In genomic region chr19:56297264-56297663, GRCm38 (mm10) we compare ENCODE assay signal across 24 mouse cellular contexts. TPM values are rescaled to one million over a fixed set of nuclear protein-coding genes. Genes with fewer than 3 reads are reported as not detected.
"Had no signal": no experiment of that assay in that cellular context is flagged by ENCODE, and none has a peak within 500 bp of the region (broad histone marks: within the 10 kb centered on the region; RNA-seq: fewer than 3 reads in every experiment).

No protein-coding gene starts in this region.

- H3K4me3 ChIP-seq: midbrain, embryonic 13.5 days; midbrain, embryonic 15.5 days; neural tube, embryonic 13.5 days; neural tube, embryonic 15.5 days; stomach, embryonic 15.5 days had no signal

- DNase-seq: lung, adult 18-20 months; lung, embryonic 14.5 days; lung, postnatal 10 days; lung, postnatal 4 days; retina, postnatal 1 day; right cerebral cortex, adult 18-20 months; right cerebral cortex, postnatal 25 days; right cerebral cortex, postnatal 4 days; spleen, adult 18-20 months; thymus, postnatal 14 days; thymus, postnatal 36 days had no signal

- H3K27ac ChIP-seq: midbrain, embryonic 13.5 days; midbrain, embryonic 15.5 days; neural tube, embryonic 13.5 days; neural tube, embryonic 15.5 days; stomach, embryonic 15.5 days; stomach, postnatal 0 days had no signal

- H3K27me3 ChIP-seq: midbrain, embryonic 13.5 days; midbrain, embryonic 15.5 days; neural tube, embryonic 13.5 days; neural tube, embryonic 15.5 days; stomach, embryonic 15.5 days had no signal

- H3K36me3 ChIP-seq: midbrain, embryonic 13.5 days; midbrain, embryonic 15.5 days; neural tube, embryonic 13.5 days; neural tube, embryonic 15.5 days; stomach, embryonic 15.5 days had no signal

- H3K4me2 ChIP-seq: lung, embryonic 14.5 days; midbrain, embryonic 11.5 days; midbrain, embryonic 13.5 days; midbrain, embryonic 15.5 days; neural tube, embryonic 13.5 days; neural tube, embryonic 15.5 days; stomach, embryonic 15.5 days had no signal

RNA-seq across cellular contexts. Expression of gene Habp2, which starts 10.3 kb away (rescaled TPM):
- total RNA-seq: megakaryocyte, adult 5-6 weeks; megakaryocyte-erythroid progenitor cell, adult 5-6 weeks; midbrain, postnatal 0 days; monocyte, adult 5-6 weeks had no signal
- polyA plus RNA-seq: midbrain, embryonic 11.5 days; neural tube, embryonic 11.5 days; testis, adult 2 months had no signal
